Mouse (Mus musculus) kidney, postnatal 4 days (tissue): ENCODE results near the gene Hsd17b3.

Source experiments
- DNase-seq, 2 experiments: peaks; one replicate each; pipeline ENCODE4 v3.0.0; 2021; ENCODE audit warnings: mixed read lengths in 2 of 2

Gene Hsd17b3

DNA sequence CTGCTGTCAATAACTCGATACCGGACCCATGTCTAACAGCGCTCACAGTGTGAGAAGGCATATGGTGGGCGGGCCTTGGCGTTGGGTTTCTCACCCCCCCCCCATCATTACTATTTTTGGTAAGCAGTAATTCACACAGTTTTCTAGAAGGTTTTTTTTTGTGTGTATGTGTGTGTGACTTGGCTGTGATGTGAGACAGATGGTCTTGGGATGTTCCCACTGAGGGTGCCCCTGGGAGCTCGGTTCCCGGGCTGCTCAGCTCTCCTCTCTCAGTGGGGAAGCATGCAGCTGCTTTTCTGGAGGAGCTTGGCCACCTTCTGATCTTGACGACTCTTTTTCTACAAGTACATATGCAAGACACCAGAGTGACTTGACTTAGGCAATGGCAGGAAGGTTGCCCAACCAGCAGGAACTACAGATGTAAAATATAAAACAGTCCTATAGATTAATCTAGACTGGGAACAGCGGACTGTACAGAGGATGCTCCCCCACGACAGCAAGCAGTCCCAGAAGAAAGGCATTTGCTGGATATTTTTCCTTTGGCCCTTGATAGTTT, 70.4 kb downstream of the Hsd17b3 start:
- peak in 1 of 2 experiments; percentile 34 for DNase-seq

DNA sequence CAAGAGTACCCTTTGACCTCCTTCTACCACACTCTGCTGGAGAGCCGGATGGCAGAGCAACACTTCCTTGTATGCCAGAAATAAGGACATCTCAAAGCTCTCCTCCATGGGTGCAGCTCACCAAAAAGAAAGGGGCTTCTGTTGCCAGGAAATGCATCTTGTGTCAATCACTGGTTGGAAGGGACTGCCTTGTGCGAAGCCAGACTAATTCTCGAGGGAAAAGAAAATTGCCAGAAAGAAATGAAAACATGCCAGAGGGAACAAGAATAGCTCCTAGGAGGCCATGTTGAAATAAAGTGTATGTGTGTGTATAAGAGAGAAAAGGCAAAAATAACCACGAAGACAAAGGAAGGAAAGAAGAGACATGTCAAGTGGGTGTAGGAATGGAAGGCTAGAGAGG, 73.0 kb downstream of the Hsd17b3 start:
- DNase-seq, result no peak

DNA sequence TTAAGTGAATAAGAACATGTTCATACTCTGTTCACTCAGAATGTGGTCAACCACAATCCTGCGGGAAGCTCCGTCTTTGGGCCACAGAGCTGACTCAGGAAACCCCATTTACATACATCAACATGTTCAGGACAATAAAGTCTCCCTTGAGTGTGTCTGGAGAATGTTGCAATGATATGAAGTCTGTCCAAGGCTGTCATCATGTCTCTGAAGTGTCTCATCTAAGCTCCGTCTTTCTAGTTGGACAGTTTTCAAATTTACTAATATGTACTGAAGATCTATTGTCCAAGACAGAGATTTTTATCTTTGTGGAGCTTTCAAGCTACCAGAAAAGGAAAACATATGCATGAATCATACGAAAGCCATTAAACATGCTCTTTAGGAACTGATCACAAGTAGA, 77.9 kb downstream of the Hsd17b3 start:
- DNase-seq, result no peak
